Mouse (Mus musculus) ZHBTc4 (cell line): Measurements from ENCODE around the gene Lbr.
"Not testable (repeated sequence)": the region's sequence is repeated elsewhere in the genome, so short reads cannot be mapped to it uniquely, and the experiment has no call there.

ENCODE experiments used
- DNase-seq: peaks from one replicate; pipeline ENCODE4 v3.0.0-alpha.2; 2011; ENCODE audit warnings: low read depth, low spot score

Gene Lbr

GRCm38 (mm10) chr1:181852466-181852865, 9.6 kb upstream of the Lbr start:
- DNase-seq = no peak

GRCm38 (mm10) chr1:181851521-181852310, 8.9 kb upstream of the Lbr start:
- DNase-seq = no peak

- DNase-seq = no peak
Measured at GRCm38 (mm10) chr1:181850441-181850840, 7.6 kb upstream of the Lbr start.

GRCm38 (mm10) chr1:181848210-181848609, 5.4 kb upstream of the Lbr start:
- DNase-seq = no peak

GRCm38 (mm10) chr1:181847396-181847795, 4.5 kb upstream of the Lbr start:
- no peak for DNase-seq

GRCm38 (mm10) chr1:181845767-181846166, 2.9 kb upstream of the Lbr start:
- DNase-seq = no peak

- DNase-seq = peak; percentile 98
Measured at GRCm38 (mm10) chr1:181844874-181845547, 2.2 kb upstream of the Lbr start.

- DNase-seq = peak; percentile 98
Measured at GRCm38 (mm10) chr1:181841864-181842672, 778 bp downstream of the Lbr start.

GRCm38 (mm10) chr1:181841396-181841795, 1.4 kb downstream of the Lbr start:
- no peak for DNase-seq

- no peak for DNase-seq
Measured at GRCm38 (mm10) chr1:181839746-181840366, 3.0 kb downstream of the Lbr start.

- no peak for DNase-seq
Measured at GRCm38 (mm10) chr1:181838111-181838510, 4.7 kb downstream of the Lbr start.

GRCm38 (mm10) chr1:181833143-181833542, 9.7 kb downstream of the Lbr start:
- no peak for DNase-seq

- no peak for DNase-seq
Measured at GRCm38 (mm10) chr1:181832720-181833119, 10.1 kb downstream of the Lbr start.

GRCm38 (mm10) chr1:181828365-181828764, 14.5 kb downstream of the Lbr start:
- DNase-seq = peak; percentile 77

- DNase-seq = no peak
Measured at GRCm38 (mm10) chr1:181826716-181827115, 16.1 kb downstream of the Lbr start.

GRCm38 (mm10) chr1:181811481-181812223, 31.2 kb downstream of the Lbr start:
- DNase-seq = no peak

- DNase-seq = no peak
Measured at GRCm38 (mm10) chr1:181800667-181801066, 42.2 kb downstream of the Lbr start.

GRCm38 (mm10) chr1:181799911-181800310, 42.9 kb downstream of the Lbr start:
- DNase-seq = no peak

GRCm38 (mm10) chr1:181793541-181793940, 49.3 kb downstream of the Lbr start:
- DNase-seq = no peak

- no peak for DNase-seq
Measured at GRCm38 (mm10) chr1:181789952-181790351, 52.9 kb downstream of the Lbr start.

- not testable (repeated sequence) for DNase-seq
Measured at GRCm38 (mm10) chr1:181782600-181782999, 60.2 kb downstream of the Lbr start.
